Comparison of ENCODE assay signal across 22 mouse cellular contexts in genomic region chr4:131411936-131412335, GRCm38 (mm10).
DNase-seq lines count a peak whose midpoint lies in the region; ATAC-seq and TF ChIP-seq lines count a peak whose summit lies in the region.
"Had no signal": no experiment of that assay in that cellular context is flagged by ENCODE, and none has a peak within 500 bp of the region (broad histone marks: within the 10 kb centered on the region; RNA-seq: fewer than 3 reads in every experiment).

No protein-coding gene starts in this region.

- no peaks in the 10 kb centered on the region for H3K36me3 ChIP-seq in forebrain, embryonic 10.5 days (replicated peaks)
- H3K36me3 ChIP-seq in forebrain, embryonic 11.5 days (ENCODE audit: control insufficient read depth, insufficient read depth, low read length): no peaks in the 10 kb centered on the region

- no peak overlapping the region for H3K4me2 ChIP-seq in forebrain, embryonic 11.5 days (ENCODE audit: low read depth, low read length, severe bottlenecking)
- H3K4me2 ChIP-seq: heart, embryonic 11.5 days; hindbrain, embryonic 14.5 days had no signal

- no peak for TF ChIP-seq CTCF in layer of hippocampus, adult 2 months (conservative IDR thresholded peaks at IDR 0.05)

- WGBS in forebrain, embryonic 10.5 days: 48% methylated on average over 4 of the region's 4 CpGs
- 51% methylated on average over 4 of the region's 4 CpGs for WGBS in forebrain, embryonic 11.5 days

- peaks cover 13% of the 10 kb centered on the region; the same call in 1 of the 2 replicates for H3K27me3 ChIP-seq in forebrain, embryonic 10.5 days (ENCODE audit: poor library complexity, severe bottlenecking)
- no peaks in the 10 kb centered on the region for H3K27me3 ChIP-seq in forebrain, embryonic 11.5 days (ENCODE audit: control insufficient read depth, insufficient read depth, low read length)
- H3K27me3 ChIP-seq: Patski had no signal

- no peak for DNase-seq in forebrain, embryonic 10.5 days (ENCODE audit: extremely low spot score, low spot score)
- no peak for DNase-seq in forebrain, embryonic 11.5 days (ENCODE audit: low spot score)
- DNase-seq in layer of hippocampus, adult 2 months (ENCODE audit: low spot score in 2 of 2): no peak
- DNase-seq in layer of hippocampus, adult 9-10 months (ENCODE audit: low spot score): no peak
- DNase-seq in Muller cell, postnatal 12 days (ENCODE audit: inconsistent ontology term): peak; percentile 68
- DNase-seq in retina, postnatal 1 day: peak; percentile 80
- no peak for DNase-seq in thymus, postnatal 36 days
- DNase-seq: adrenal gland, adult 2 months; adrenal gland, postnatal 14 days; cerebellum, adult 11-12 months; cerebellum, adult 8-10 months; cerebellum, postnatal 10 days; forebrain, postnatal 0 days; gastrocnemius, adult 2 months; gastrocnemius, postnatal 14 days; heart, adult 11 months had no signal

- H3K27ac ChIP-seq in forebrain, embryonic 10.5 days: 0 out of 2 replicates have a peak overlapping the region, but pooled peaks have one; percentile 11
- H3K27ac ChIP-seq in forebrain, embryonic 11.5 days (ENCODE audit: low read depth, low read length): no peak overlapping the region
- H3K27ac ChIP-seq in layer of hippocampus, adult 2 months: peak overlapping the region; percentile 48; the same call in 1 of the 2 replicates
- H3K27ac ChIP-seq: gastrocnemius, adult 2 months; hindbrain, embryonic 14.5 days; hindbrain, postnatal 0 days had no signal

- ATAC-seq in forebrain, embryonic 11.5 days (replicated peaks; ENCODE audit: low FRiP score): no peak
- ATAC-seq: forebrain, embryonic 14.5 days; forebrain, postnatal 0 days; hindbrain, postnatal 0 days; inflammation-experienced regulatory T-cells, adult 6 months; Patski had no signal

- no peaks in the 10 kb centered on the region for H3K9me3 ChIP-seq in forebrain, embryonic 10.5 days
- no peaks in the 10 kb centered on the region for H3K9me3 ChIP-seq in forebrain, embryonic 11.5 days (ENCODE audit: control insufficient read depth, low read length)

- peaks cover 38% of the 10 kb centered on the region for H3K4me1 ChIP-seq in forebrain, embryonic 10.5 days
- H3K4me1 ChIP-seq in forebrain, embryonic 11.5 days (replicated peaks; ENCODE audit: control insufficient read depth, insufficient read depth, low read length): peaks cover 2% of the 10 kb centered on the region; the same call in 1 of the 2 replicates

- H3K4me3 ChIP-seq in forebrain, embryonic 10.5 days: no peak overlapping the region
- H3K4me3 ChIP-seq in forebrain, embryonic 11.5 days (ENCODE audit: low read depth, low read length): no peak overlapping the region
- no peak overlapping the region for H3K4me3 ChIP-seq in layer of hippocampus, adult 2 months
- H3K4me3 ChIP-seq: gastrocnemius, adult 2 months had no signal

- H3K9ac ChIP-seq in forebrain, embryonic 11.5 days (ENCODE audit: low read length): no peak overlapping the region
- H3K9ac ChIP-seq: forebrain, postnatal 0 days; hindbrain, embryonic 14.5 days had no signal

Comparison
In these comparisons a context has a peak if more than half of its experiments do, and no peak if none do; other contexts are left out.
1. DNase-seq: peak in Muller cell, postnatal 12 days (single experiment) and retina, postnatal 1 day (single experiment); none in forebrain, embryonic 10.5 days (single experiment), forebrain, embryonic 11.5 days (single experiment), layer of hippocampus, adult 2 months (0 of 2), layer of hippocampus, adult 9-10 months (single experiment) and thymus, postnatal 36 days (0 of 2).